Mouse (Mus musculus) C2C12 (cell line): ENCODE data around the gene Capn9. TPM values are rescaled to one million over a fixed set of nuclear protein-coding genes. Genes with fewer than 3 reads are reported as not detected.

Source experiments
- H3K27me3 ChIP-seq: one replicate; pipeline ENCODE4 v1.6.1; 2011; ENCODE audit not compliant: control insufficient read depth, insufficient read depth, insufficient read length
- H3K36me3 ChIP-seq: one replicate; pipeline ENCODE4 v1.6.1; 2011; ENCODE audit not compliant: control insufficient read depth, insufficient read depth
- H3K4me3 ChIP-seq: one replicate; pipeline ENCODE4 v1.5.1; 2011; ENCODE audit warnings: mild to moderate bottlenecking, control low read depth; ENCODE audit not compliant: poor library complexity, insufficient read depth, severe bottlenecking
- H3K79me2 ChIP-seq: one replicate; pipeline ENCODE4 v1.6.1; 2011; ENCODE audit not compliant: control insufficient read depth, insufficient read depth
- H3K79me3 ChIP-seq: one replicate; pipeline ENCODE4 v1.6.1; 2011; ENCODE audit warnings: low read depth, control low read depth
- H3ac ChIP-seq: one replicate; pipeline ENCODE3; 2011; ENCODE audit warnings: low read depth; ENCODE audit not compliant: control insufficient read depth, insufficient read length
- CEBPB ChIP-seq: IDR thresholded peaks from one replicate; pipeline ENCODE4 v1.6.1; 2011; ENCODE audit warnings: low read depth, mild to moderate bottlenecking, control low read depth, moderate library complexity
- CTCF ChIP-seq: IDR thresholded peaks from one replicate; pipeline ENCODE4 v1.5.1; 2011; ENCODE audit not compliant: control insufficient read depth, insufficient read depth, insufficient read length
- FOSL1 ChIP-seq: IDR thresholded peaks from one replicate; pipeline ENCODE4 v1.8.0; 2011; ENCODE audit warnings: mild to moderate bottlenecking, low read length; ENCODE audit not compliant: poor library complexity, insufficient read depth, severe bottlenecking
- MAX ChIP-seq: IDR thresholded peaks from one replicate; pipeline ENCODE4 v1.6.1; 2011; ENCODE audit warnings: mild to moderate bottlenecking, control low read depth
- MYOD1 ChIP-seq: IDR thresholded peaks from one replicate; pipeline ENCODE4 v1.6.1; 2011; ENCODE audit warnings: low read depth; ENCODE audit not compliant: control insufficient read depth, insufficient read length
- MYOG ChIP-seq: IDR thresholded peaks from one replicate; pipeline ENCODE4 v1.6.1; 2011; ENCODE audit not compliant: control insufficient read depth, insufficient read length; ENCODE audit errors: extremely low read depth
- USF1 ChIP-seq: IDR thresholded peaks from one replicate; pipeline ENCODE4 v1.6.1; 2011; ENCODE audit warnings: low read depth, mild to moderate bottlenecking, control low read depth, moderate library complexity
- polyA plus RNA-seq: library from polyadenylated mRNA; unstranded; fragments of >200 nt; fragmentation: generic; extraction: Trizol; gene quantifications from one replicate; pipeline ENCODE4 v1.2.1, GENCODE M21; 2012; ENCODE audit warnings: missing spikeins

Gene Capn9
- polyA plus RNA-seq, 1 experiment: not detected

- no peak overlapping the region for H3K4me3 ChIP-seq
- no peaks in the 10 kb centered on the region for H3K79me3 ChIP-seq
- peaks cover 49% of the 10 kb centered on the region for H3K27me3 ChIP-seq
- H3ac ChIP-seq: no peak overlapping the region
- H3K79me2 ChIP-seq: no peaks in the 10 kb centered on the region
- H3K36me3 ChIP-seq: no peaks in the 10 kb centered on the region
- no peak for TF ChIP-seq FOSL1
- no peak for TF ChIP-seq USF1
- TF ChIP-seq MAX: no peak
- no peak for TF ChIP-seq CEBPB
- no peak for TF ChIP-seq MYOG
- no peak for TF ChIP-seq CTCF
- no peak for TF ChIP-seq MYOD1
Observed at GRCm38 (mm10) chr8:124604066-124604465, 28.2 kb downstream of the Capn9 start.

- TF ChIP-seq MAX (no peak), FOSL1 (no peak), MYOG (no peak), CEBPB (no peak), USF1 (no peak), MYOD1 (no peak), CTCF (no peak)
- H3K4me3 ChIP-seq: no peak overlapping the region
- H3K27me3 ChIP-seq: peaks cover 71% of the 10 kb centered on the region
- no peak overlapping the region for H3ac ChIP-seq
- H3K79me2 ChIP-seq: no peaks in the 10 kb centered on the region
- H3K36me3 ChIP-seq: no peaks in the 10 kb centered on the region
- H3K79me3 ChIP-seq: no peaks in the 10 kb centered on the region
Observed at GRCm38 (mm10) chr8:124608239-124608971, 32.5 kb downstream of the Capn9 start.

- Histone ChIP-seq H3K27me3 (peaks cover 68% of the 10 kb centered on the region), H3K79me3 (no peaks in the 10 kb centered on the region), H3K79me2 (no peaks in the 10 kb centered on the region), H3K4me3 (no peak overlapping the region), H3K36me3 (no peaks in the 10 kb centered on the region), H3ac (no peak overlapping the region)
- TF ChIP-seq FOSL1: no peak
Observed at GRCm38 (mm10) chr8:124608972-124609353, 33.1 kb downstream of the Capn9 start.

GRCm38 (mm10) chr8:124614325-124614724 is 38.4 kb downstream of the Capn9 start:
- Histone ChIP-seq H3K4me3 (no peak overlapping the region), H3K36me3 (no peaks in the 10 kb centered on the region), H3K79me2 (no peaks in the 10 kb centered on the region), H3K79me3 (no peaks in the 10 kb centered on the region), H3K27me3 (peaks cover 48% of the 10 kb centered on the region), H3ac (no peak overlapping the region)
- TF ChIP-seq CTCF (no peak), USF1 (no peak), CEBPB (no peak), MYOG (no peak), MYOD1 (no peak), MAX (no peak), FOSL1 (no peak)

- no peaks in the 10 kb centered on the region for H3K79me2 ChIP-seq
- H3ac ChIP-seq: peak overlapping the region; percentile 6
Observed at GRCm38 (mm10) chr8:124617266-124617869, 41.5 kb downstream of the Capn9 start.

GRCm38 (mm10) chr8:124618252-124618651 is 42.3 kb downstream of the Capn9 start:
- no peak overlapping the region for H3ac ChIP-seq
- H3K79me3 ChIP-seq: no peaks in the 10 kb centered on the region
- TF ChIP-seq CEBPB (peak; percentile 52), MYOD1 (no peak)
- peaks cover 23% of the 10 kb centered on the region for H3K27me3 ChIP-seq
- H3K79me2 ChIP-seq: no peaks in the 10 kb centered on the region
- H3K36me3 ChIP-seq: no peaks in the 10 kb centered on the region
- H3K4me3 ChIP-seq: no peak overlapping the region

More at GRCm38 (mm10) chr8:124617266-124617869, 41.5 kb downstream of the Capn9 start:
- H3K79me3 ChIP-seq: no peaks in the 10 kb centered on the region
- peaks cover 23% of the 10 kb centered on the region for H3K27me3 ChIP-seq
- no peak for TF ChIP-seq MYOG
- TF ChIP-seq FOSL1: no peak
- no peak for TF ChIP-seq CTCF
- no peak for TF ChIP-seq CEBPB
- no peak for TF ChIP-seq USF1
- no peak for TF ChIP-seq MAX
- no peaks in the 10 kb centered on the region for H3K36me3 ChIP-seq
- no peak overlapping the region for H3K4me3 ChIP-seq
